Mouse (Mus musculus) heart, postnatal 14 days (tissue): ENCODE measurements at regions not wholly inside any gene's neighbourhood (a gene's known extent, or its start where the extent isn't known, plus 50 kb on each side); places are given as distances from the start of the nearest gene placed in this dataset.
"Not testable (repeated sequence)": the region's sequence is repeated elsewhere in the genome, so short reads cannot be mapped to it uniquely, and the experiment has no call there.

Experiments
- DNase-seq, 2 experiments: peaks; one replicate each; pipeline ENCODE4 v3.0.0; 2021 to 2022
- intact Hi-C: fragments of 180-260 bp; cut with DNase I; formaldehyde crosslinking; loops from one replicate; pipeline ENCODE4 v1.15.1; 2025

GRCm38 (mm10) chr4:23009196-23009595 lies 521.0 kb upstream of the Pou3f2 start:
- intact Hi-C loops, DNase-seq: not testable (repeated sequence)

- intact Hi-C loops = no loop called here
- no peak for DNase-seq
Measured at GRCm38 (mm10) chr4:22998994-22999393, 510.8 kb upstream of the Pou3f2 start.

- DNase-seq = no peak
- intact Hi-C loops = no loop called here
Measured at GRCm38 (mm10) chr4:22997198-22997985, 509.2 kb upstream of the Pou3f2 start.

DNA sequence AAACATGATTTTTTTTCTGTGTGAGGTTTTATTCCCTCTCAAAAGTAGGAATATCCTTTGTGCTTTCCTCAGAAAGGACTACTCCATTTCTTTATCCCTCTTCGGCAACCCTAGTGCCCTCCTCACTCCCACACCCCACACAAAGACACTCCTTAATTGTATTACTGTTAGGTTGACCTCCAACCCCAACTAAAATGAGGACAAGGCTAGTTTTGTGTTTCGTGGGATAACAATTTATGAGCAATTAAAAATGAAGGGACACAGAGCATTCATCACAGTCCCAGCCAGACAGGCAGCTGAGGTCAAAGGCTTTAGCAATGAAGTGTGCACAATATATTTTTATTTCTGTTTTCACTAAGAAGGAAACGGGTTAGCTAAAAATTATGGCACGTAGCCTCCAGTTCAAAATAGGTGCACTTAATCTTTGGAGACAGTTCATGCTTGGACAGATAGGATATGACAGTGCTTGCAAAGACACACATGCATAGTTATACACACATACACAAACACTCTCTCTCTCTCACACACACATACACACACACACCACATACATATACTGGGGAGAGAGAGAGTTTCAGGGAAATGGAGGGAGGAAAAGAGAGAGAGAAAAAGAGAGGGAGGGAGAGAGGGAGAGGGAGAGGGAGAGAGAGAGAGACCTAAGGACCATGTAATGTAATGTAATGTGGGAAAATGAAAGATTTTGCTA lies 498.8 kb upstream of the Pou3f2 start:
- intact Hi-C loops = no loop called here
- DNase-seq = no peak

DNA sequence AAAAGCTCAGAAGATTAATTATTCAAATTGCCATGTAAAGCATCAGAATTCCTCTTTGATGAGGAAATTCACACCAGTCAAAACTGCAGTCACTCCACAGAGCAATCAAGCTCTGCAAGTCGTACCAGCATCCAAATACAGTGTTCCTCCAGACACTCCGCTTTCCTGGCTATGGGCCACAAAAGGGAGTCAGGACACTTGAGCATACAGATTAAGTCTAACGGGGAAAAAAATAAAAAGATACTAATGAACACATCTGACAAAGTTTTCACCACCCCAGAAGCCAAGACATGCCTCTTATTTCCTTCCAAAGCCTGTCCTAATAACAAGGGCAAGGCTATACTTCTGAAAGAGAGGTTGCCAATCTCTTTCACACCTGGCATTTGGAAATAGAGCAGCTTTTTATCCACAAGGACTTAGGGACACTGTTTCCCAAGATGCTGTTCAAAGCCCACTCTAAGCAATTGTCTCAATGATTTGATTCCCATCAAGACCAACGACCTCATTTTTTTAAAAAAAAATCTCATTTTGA lies 485.5 kb upstream of the Pou3f2 start:
- intact Hi-C loops = no loop called here

DNA sequence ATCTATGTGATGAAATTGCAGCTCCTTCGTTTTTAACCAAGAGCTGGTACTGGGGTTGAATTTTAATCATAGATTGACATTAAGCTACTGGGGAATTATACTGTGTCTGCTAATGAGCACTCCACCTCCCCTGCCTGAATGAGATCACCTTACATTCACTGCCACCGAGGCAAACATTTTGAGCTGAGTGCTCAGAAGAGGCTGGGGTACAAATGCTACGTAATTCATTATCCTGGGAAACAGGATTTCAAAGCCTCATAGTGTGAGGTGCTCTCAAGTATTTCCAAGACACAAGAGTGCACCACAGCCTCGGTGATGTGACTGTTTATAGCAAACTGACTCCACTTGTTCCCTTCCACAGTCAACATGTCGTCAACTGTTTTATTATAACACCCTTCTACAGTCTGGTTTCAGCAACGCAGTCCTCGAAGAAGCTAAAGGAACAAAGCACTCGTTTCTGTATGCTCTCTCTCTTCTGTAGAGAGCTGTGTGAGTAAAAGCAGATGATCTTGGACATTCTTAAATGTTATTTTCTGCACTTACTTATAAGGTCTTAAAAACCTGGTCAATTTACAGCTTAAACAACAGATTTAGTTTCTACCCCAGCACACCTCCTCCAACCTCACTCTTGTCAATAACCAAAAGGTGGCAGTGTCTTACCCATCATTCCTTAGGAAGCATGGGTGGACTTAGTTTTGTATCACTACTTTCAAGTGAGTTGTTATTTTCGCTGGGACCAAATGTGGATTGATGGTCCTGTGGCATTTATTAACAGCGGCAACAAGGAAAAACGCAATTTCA lies 484.8 kb upstream of the Pou3f2 start:
- intact Hi-C loops = no loop called here

More for the DNA sequence above, 485.5 kb upstream of the Pou3f2 start:
- no peak for DNase-seq

GRCm38 (mm10) chr4:22971127-22971526 lies 483.0 kb upstream of the Pou3f2 start:
- intact Hi-C loops = no loop called here
- DNase-seq = no peak

More for the DNA sequence above, 484.8 kb upstream of the Pou3f2 start:
- no peak for DNase-seq

DNA sequence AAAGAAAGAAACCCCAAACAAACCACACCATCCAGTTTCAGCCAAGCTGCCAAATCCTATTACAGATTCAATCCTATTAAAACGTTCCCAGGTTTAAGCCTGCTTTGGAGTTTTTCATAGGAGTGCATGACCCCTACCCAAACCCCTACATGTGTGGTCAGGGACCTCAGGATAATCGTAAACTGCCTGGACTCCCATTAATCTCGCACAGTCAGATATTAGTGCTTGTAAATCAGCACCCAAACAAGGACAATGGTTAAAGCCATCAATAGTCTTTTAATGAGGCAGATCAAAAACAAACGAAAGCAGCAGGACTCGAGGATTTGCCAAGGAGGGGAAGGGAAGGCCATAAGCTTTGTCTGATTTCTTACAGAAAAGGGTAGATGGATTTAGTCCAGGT lies 482.3 kb upstream of the Pou3f2 start:
- intact Hi-C loops = no loop called here
- DNase-seq = no peak

GRCm38 (mm10) chr4:22949422-22949821 lies 461.3 kb upstream of the Pou3f2 start:
- DNase-seq = no peak
- intact Hi-C loops = no loop called here

DNA sequence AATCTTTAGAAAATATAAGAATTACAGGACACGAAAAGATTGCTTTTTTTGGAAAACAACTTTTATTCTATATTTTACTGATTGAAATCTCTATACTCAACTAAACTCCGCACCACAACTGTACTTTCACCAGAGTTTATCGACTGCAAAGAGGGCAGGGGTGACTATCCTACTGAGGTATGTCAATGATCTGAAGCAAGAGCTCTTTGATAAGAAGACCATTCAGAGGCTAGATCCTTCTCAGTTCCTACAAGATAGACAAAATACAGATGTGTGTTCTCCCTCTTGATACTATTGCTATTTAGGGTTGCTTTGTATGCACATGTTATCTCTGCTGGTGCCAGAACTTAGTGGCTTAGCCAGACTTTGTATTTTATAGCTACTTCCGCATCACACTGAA lies 460.7 kb upstream of the Pou3f2 start:
- intact Hi-C loops = no loop called here
- DNase-seq = no peak

DNA sequence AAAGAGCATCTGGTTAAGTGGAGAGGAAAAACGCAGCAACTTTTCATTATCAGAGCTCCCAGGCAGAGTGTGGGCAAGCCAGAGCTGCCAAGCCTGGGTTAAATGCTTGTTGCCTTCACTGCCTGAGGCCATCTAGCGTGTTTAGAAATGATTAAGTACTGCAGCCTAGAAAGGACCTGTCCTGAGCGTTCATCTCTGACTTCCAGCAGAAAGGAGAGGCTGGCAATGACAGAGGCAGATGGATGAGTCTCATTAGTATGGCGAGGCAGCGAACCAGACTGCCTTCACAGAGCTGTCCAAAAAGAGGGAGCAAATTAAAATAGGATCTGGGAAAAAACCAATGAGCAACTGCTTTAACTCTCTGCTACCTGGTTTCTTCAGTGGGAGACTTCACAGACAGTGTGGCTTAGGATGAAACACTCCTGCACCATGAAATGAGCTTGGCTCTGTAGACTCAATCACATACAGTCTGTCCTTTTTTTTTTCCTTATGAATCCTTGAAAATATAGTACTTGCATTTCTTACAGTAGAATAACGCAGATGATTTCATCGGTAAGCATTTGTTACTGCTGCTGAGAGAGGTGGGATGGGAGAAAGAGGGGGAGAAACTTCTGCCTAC lies 458.7 kb upstream of the Pou3f2 start:
- intact Hi-C loops = no loop called here
- no peak for DNase-seq

DNA sequence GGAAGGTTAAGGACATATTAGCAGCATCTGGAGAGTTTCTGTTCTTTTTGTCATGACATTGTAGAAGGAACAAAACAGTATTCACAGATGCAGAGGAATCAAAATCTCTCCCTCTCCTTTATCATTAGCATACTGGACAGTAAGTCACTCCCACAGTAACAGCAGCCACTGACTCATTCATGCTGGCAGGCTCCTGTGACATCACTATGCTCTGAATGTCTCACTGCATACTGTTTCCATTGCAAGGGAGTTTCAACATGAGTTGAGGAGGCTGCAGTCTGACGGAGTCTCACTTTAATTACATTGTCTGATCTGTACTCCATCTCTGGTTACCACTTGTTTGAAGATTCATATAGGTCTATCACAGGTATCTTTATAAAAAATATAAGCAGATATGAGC lies 450.1 kb upstream of the Pou3f2 start:
- DNase-seq = no peak
- intact Hi-C loops = no loop called here

DNA sequence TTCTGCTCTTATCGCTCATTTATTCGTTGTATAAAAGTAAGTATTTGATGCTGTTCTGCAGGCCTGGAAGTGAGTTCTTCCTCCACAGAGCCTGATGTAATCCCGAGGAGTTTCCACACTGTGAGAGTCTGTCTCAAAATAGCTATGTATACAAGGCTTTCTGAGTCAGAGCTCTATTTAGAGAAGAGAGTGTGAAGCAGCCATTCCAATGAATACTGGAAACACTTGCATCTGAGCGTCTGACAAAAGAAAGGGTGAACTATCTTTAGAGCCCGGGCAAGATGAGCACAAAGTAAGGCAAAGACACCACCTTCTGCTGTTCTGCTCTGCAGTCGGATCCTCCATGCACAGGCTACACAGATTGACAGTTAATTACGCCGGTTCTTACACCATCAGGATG lies 436.0 kb upstream of the Pou3f2 start:
- DNase-seq = no peak
- intact Hi-C loops = no loop called here

DNA sequence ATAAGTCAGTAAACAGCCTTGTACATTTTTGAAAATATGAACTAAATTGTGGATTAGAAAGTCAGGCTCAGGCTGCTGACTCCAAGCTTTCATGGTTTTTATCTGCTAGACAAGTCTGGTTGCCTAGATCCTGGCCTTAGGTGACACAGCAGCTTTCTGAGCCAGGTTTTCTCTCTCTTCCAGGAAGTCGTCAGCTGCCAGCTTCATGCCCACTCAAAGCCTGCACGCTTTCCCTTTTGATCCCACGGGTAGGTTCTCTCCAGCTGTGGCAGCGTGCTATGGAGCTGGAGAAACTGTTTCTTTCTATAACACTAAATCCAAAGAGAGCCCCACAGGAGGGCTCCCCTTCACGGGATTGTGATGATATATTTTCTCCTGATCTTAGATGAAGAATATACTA lies 426.7 kb upstream of the Pou3f2 start:
- intact Hi-C loops = no loop called here
- peak in 1 of 2 experiments; percentile 11 for DNase-seq

DNA sequence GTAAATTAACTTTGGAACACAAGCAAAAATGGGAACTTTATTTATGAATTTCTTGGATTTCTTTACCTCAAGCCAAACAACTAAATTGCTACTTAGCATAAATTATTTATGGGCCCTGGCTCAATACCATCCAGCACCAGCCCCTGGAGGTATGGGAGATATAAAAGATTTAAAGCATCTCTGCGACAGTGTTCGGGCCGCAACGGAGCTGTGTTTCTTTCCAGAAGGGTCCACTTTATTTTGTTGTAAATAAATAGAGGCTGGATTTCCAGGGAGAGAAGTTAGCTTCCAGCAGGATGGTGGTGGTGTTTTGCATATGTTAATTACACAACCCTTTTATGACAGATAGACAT lies 404.5 kb upstream of the Pou3f2 start:
- intact Hi-C loops = no loop called here

DNA sequence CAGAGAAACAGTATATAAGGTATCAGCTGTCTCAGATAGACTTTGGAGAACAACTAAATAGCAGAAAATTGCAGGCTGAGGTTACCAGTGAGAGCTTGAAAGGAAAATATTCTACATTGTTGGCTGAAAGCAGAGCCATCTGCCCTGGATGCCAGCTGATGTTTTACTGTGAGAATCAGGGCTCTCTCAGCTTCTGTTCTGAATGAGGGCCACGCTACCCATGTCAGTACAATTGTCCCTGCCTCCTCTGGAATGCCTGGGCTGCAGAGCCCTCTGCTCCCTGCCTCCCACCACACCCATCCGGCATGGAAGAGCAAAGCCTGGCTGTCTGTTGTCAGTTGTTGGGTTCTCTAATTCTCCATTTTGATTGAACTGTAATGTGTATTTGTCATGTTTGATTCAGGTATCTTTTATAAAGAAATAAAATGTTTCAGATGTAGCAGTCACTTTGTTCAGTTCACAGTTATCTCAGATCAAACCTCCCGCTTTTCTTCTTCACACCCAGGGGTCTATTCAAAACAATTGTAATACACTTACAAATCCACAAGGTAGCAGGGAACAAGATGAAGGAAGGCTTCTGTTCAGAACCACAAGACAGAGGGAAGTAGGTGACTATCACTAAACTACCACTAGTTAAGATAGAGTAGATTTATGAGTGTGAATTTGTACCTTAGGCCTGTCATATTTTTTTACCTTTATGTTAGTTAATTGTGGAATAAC lies 404.0 kb upstream of the Pou3f2 start:
- intact Hi-C loops = no loop called here

More for the DNA sequence above, 404.5 kb upstream of the Pou3f2 start:
- DNase-seq = no peak

GRCm38 (mm10) chr4:22880692-22881091 lies 392.5 kb upstream of the Pou3f2 start:
- intact Hi-C loops = no loop called here
- DNase-seq = no peak

More for the DNA sequence above, 404.0 kb upstream of the Pou3f2 start:
- DNase-seq = no peak

- intact Hi-C loops = no loop called here
Measured at GRCm38 (mm10) chr4:22875392-22875791, 387.2 kb upstream of the Pou3f2 start.

DNA sequence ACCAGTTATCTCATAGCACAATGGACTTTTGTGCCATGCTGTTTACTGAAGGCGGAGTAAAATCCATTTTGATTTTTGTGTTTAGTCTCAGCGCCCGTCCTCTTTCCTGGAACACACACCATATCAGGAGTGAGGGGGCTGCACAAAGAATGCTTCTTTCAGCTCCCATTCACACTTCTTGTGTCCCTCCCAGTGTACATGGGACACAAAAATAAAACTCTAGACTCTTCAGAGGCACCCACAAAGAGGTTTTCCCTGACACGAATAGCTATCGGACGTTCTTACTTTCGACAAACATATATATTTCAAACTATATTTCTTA lies 347.9 kb upstream of the Pou3f2 start:
- intact Hi-C loops = no loop called here
- DNase-seq = no peak

More at GRCm38 (mm10) chr4:22875392-22875791, 387.2 kb upstream of the Pou3f2 start:
- no peak for DNase-seq
